In the genomic region with DNA sequence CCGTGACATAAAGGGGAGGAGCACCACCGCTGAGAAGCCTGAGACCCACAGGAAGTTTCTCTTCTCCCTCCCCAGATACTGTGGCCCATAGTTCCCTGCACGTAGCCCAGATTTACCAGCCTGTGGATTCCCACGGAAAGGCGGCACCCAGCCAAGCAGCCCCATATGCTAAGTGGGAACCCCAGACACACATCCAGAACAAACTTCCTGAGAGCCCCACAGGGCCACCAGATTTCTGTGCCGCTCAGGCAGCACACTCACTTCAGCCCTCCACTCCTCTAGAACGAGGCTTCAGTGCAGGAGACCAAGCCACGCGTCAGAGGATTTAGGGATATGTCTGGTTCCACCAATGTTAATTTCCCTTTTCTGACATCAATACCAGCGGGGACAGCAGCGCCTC, we compare ENCODE assay signal across 8 mouse cellular contexts.
DNase-seq lines count a peak whose midpoint lies in the region; ATAC-seq lines count a peak whose summit lies in the region.

No protein-coding gene starts in this region.

- peak overlapping the region; percentile 63 for H3K9ac ChIP-seq in heart, embryonic 16.5 days (ENCODE audit: low read length)
- H3K9ac ChIP-seq in midbrain, embryonic 13.5 days (replicated peaks): no peak overlapping the region
- H3K9ac ChIP-seq in midbrain, embryonic 14.5 days (replicated peaks; ENCODE audit: low read length): no peak overlapping the region
- no peak overlapping the region for H3K9ac ChIP-seq in embryonic facial prominence, embryonic 14.5 days (ENCODE audit: low read depth, low read length)

- DNase-seq in heart, postnatal 25 days (ENCODE audit: low spot score): no peak
- DNase-seq in midbrain, embryonic 14.5 days: no peak
- no peak for DNase-seq in embryonic facial prominence, embryonic 14.5 days (ENCODE audit: low spot score)
- peak; percentile 68 to 75 for DNase-seq in right cerebral cortex, postnatal 10 days (ENCODE audit: low spot score in 2 of 2)
- DNase-seq in adrenal gland, postnatal 4 days (ENCODE audit: low spot score in 2 of 2): no peak

- H3K4me2 ChIP-seq in heart, embryonic 16.5 days (ENCODE audit: low read depth, low read length): peak overlapping the region; percentile 59
- no peak overlapping the region for H3K4me2 ChIP-seq in midbrain, embryonic 13.5 days (replicated peaks)
- H3K4me2 ChIP-seq in midbrain, embryonic 14.5 days (ENCODE audit: low read length): no peak overlapping the region
- no peak overlapping the region for H3K4me2 ChIP-seq in embryonic facial prominence, embryonic 14.5 days (ENCODE audit: low read depth, low read length)

- ATAC-seq in heart, embryonic 16.5 days (replicated peaks; ENCODE audit: extremely low read depth, insufficient read depth, low FRiP score): peak; percentile 26
- peak; percentile 9; the same call in 1 of the 2 replicates for ATAC-seq in midbrain, embryonic 13.5 days
- ATAC-seq in midbrain, embryonic 14.5 days (ENCODE audit: low FRiP score, low TSS enrichment): no peak
- 0 out of 2 replicates have a peak, but pooled peaks have one; percentile 18 for ATAC-seq in embryonic facial prominence, embryonic 14.5 days (ENCODE audit: low read depth)
- ATAC-seq in CD4-positive, CD25-positive, alpha-beta regulatory T cell, adult 4 months: no peak

- H3K36me3 ChIP-seq in heart, embryonic 16.5 days (ENCODE audit: control insufficient read depth, insufficient read depth): no peaks in the 10 kb centered on the region
- H3K36me3 ChIP-seq in midbrain, embryonic 13.5 days: no peaks in the 10 kb centered on the region
- no peaks in the 10 kb centered on the region for H3K36me3 ChIP-seq in midbrain, embryonic 14.5 days (ENCODE audit: control insufficient read depth, insufficient read depth, low read length)
- H3K36me3 ChIP-seq in embryonic facial prominence, embryonic 14.5 days (ENCODE audit: control insufficient read depth, insufficient read depth, low read length): no peaks in the 10 kb centered on the region

- peaks cover 34% of the 10 kb centered on the region for H3K4me1 ChIP-seq in heart, embryonic 16.5 days (ENCODE audit: control insufficient read depth, insufficient read depth, low read length)
- H3K4me1 ChIP-seq in midbrain, embryonic 13.5 days (replicated peaks): peaks cover 22% of the 10 kb centered on the region
- H3K4me1 ChIP-seq in midbrain, embryonic 14.5 days (ENCODE audit: control insufficient read depth, insufficient read depth, low read length): 0 out of 2 replicates have a peak, but pooled peaks cover 2% of the 10 kb centered on the region
- peaks cover 8% of the 10 kb centered on the region for H3K4me1 ChIP-seq in embryonic facial prominence, embryonic 14.5 days (ENCODE audit: control insufficient read depth, insufficient read depth, low read length)

- no peaks in the 10 kb centered on the region for H3K27me3 ChIP-seq in heart, embryonic 16.5 days (ENCODE audit: control insufficient read depth, insufficient read depth, low read length)
- H3K27me3 ChIP-seq in midbrain, embryonic 13.5 days: no peaks in the 10 kb centered on the region
- H3K27me3 ChIP-seq in midbrain, embryonic 14.5 days (ENCODE audit: control insufficient read depth, insufficient read depth, low read length): no peaks in the 10 kb centered on the region
- no peaks in the 10 kb centered on the region for H3K27me3 ChIP-seq in embryonic facial prominence, embryonic 14.5 days (replicated peaks; ENCODE audit: control insufficient read depth, insufficient read depth, low read length)

- H3K27ac ChIP-seq in heart, embryonic 16.5 days (ENCODE audit: low read length): peak overlapping the region; percentile 86
- no peak overlapping the region for H3K27ac ChIP-seq in midbrain, embryonic 13.5 days
- no peak overlapping the region for H3K27ac ChIP-seq in midbrain, embryonic 14.5 days (replicated peaks; ENCODE audit: low read depth, low read length)
- H3K27ac ChIP-seq in embryonic facial prominence, embryonic 14.5 days (replicated peaks; ENCODE audit: low read depth, low read length): no peak overlapping the region

- intact Hi-C loops in heart, postnatal 25 days (cut with DNase I): no loop called here

- peak overlapping the region; percentile 35 for H3K4me3 ChIP-seq in heart, embryonic 16.5 days (ENCODE audit: low read length)
- no peak overlapping the region for H3K4me3 ChIP-seq in midbrain, embryonic 13.5 days (replicated peaks)
- H3K4me3 ChIP-seq in midbrain, embryonic 14.5 days (replicated peaks; ENCODE audit: low read depth, low read length): no peak overlapping the region
- no peak overlapping the region for H3K4me3 ChIP-seq in embryonic facial prominence, embryonic 14.5 days (ENCODE audit: low read depth, low read length)

- H3K9me3 ChIP-seq in heart, embryonic 16.5 days (replicated peaks; ENCODE audit: control insufficient read depth, low read length): no peaks in the 10 kb centered on the region
- H3K9me3 ChIP-seq in midbrain, embryonic 13.5 days: no peaks in the 10 kb centered on the region
- H3K9me3 ChIP-seq in midbrain, embryonic 14.5 days (ENCODE audit: control insufficient read depth, low read length): no peaks in the 10 kb centered on the region
- H3K9me3 ChIP-seq in embryonic facial prominence, embryonic 14.5 days (ENCODE audit: control insufficient read depth, low read length): no peaks in the 10 kb centered on the region

- WGBS in heart, embryonic 16.5 days: 25% methylated on average over 11 of the region's 11 CpGs
- 73% methylated on average over 11 of the region's 11 CpGs for WGBS in midbrain, embryonic 13.5 days
- WGBS in midbrain, embryonic 14.5 days: 65% methylated on average over 11 of the region's 11 CpGs
- 40% methylated on average over 11 of the region's 11 CpGs for WGBS in embryonic facial prominence, embryonic 14.5 days

Comparison
In these comparisons a context has a peak if more than half of its experiments do, and no peak if none do; other contexts are left out.
1. ATAC-seq: peak in heart, embryonic 16.5 days (single experiment), midbrain, embryonic 13.5 days (single experiment) and embryonic facial prominence, embryonic 14.5 days (single experiment); none in midbrain, embryonic 14.5 days (single experiment) and CD4-positive, CD25-positive, alpha-beta regulatory T cell, adult 4 months (single experiment).
2. DNase-seq: peak in right cerebral cortex, postnatal 10 days (2 of 2); none in heart, postnatal 25 days (single experiment), midbrain, embryonic 14.5 days (single experiment), embryonic facial prominence, embryonic 14.5 days (single experiment) and adrenal gland, postnatal 4 days (0 of 2).